Mouse (Mus musculus): ENCODE measurements around the gene Donson.

The Donson gene

DNA sequence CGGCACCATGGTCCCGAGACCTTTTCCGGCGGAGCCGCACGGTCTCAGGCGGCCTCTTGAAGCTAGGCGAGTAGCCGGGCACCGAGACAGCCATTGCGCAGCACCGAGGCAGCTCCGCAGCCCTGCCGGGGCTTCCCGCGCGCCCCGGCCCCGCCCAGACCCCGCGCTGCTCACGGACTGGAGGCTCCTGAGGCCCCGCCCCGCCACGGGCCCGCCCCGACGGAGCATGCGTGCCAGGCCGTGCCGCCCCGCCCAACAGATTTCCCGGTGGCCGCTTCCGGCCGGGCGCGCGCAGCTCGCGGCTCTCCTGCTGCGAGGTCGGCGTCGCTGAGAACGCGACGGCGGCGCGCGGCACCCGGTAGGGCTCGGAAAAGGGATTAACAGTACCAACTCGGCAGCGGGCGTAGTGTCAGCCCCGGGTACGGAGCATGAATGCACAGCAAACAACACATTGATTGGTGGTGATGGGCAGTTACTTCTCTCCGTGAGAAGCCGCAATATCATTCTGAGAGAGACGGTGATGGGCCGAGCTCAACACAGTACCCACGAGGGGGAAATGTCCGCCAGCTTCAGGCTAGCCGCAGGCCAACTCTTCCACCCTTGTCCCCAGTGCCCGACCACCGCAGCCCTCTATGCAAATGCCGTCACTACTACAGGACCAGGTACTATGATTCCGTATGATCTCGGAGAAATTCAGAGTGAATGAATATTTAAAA, at the start of gene Donson:
Donson (minus strand) TSS at position 152 of the 716 bp plus-strand sequence.
- peak; percentile 88 to 90 for DNase-seq (ENCODE audit: low spot score in 2 of 2)

DNA sequence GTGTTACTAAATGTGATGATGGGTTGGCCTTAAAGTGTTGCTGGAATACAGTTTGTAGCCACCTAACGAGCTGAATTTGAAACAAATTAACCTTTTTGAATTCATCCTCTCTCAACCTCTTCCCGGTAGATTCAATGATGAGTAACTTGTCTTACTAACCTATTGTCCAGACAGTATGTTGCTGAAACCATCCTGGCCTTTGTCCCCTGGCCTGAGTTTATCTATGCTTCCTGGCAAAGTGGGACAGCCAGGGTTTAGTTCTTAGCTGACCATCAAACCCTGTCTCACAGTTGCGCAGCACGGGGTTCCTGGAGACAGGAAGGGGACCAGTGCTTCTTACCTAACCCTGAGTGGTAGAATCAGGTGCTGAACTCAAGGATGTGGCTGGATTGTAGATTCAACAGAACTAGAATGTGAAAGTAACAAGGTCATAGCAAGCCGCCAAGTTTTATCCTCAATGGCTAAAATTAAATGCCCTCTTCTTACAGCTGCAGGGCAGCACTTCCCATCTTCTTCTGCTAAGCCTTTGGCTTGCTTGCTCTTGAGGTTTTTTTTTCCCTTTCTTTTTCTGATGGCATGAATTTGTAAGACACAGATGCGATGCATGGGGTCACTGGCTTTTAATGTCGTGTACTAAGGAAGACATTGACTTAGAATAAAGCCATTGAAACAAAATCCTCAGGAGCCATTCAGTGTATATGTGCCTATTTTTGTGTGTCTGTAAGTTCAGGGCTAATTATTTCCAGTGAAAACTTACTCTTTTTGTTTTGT, 47.7 kb upstream of the Donson start:
- DNase-seq (ENCODE audit: low spot score in 2 of 2), result no peak

DNA sequence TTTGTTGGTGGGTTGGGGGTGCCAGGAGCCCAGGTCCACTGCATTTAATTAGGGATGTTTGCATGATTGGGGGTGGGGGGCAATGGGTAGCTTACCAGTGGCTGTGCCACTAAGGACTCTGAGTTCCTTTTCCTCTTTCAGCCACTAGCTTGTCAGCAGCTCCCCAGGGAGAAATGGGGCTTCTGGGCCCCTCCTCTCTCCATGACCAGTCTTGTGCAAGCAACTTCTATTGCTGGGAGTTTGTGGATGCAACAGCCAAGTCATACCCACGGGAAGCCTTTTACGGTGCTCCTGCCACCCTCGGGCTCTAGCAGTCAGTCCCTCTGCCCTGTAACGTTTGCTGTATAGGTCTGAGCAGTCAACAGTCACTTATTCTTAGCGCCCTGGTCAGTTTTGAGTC, 46.2 kb upstream of the Donson start:
- no peak for DNase-seq (ENCODE audit: low spot score in 2 of 2)

DNA sequence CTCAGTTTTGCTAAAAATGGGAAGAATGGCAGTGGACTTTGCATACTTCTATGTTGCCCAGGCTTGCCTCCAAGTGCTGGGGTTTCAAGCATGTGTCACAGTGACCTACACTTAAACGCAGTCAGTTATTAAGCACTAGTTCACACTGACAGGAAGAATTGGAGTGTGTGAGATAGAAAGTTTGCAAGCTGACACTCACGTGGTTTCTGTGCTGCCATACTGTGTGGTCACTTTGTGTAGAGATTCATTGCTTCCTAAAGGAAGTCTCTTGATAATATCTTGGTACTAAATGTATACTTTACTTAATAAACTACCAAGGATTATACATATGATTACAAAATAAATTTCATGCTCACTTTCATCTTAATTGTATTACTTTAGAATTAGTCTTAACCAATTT, 44.2 kb upstream of the Donson start:
- DNase-seq (ENCODE audit: low spot score in 2 of 2), result no peak

DNA sequence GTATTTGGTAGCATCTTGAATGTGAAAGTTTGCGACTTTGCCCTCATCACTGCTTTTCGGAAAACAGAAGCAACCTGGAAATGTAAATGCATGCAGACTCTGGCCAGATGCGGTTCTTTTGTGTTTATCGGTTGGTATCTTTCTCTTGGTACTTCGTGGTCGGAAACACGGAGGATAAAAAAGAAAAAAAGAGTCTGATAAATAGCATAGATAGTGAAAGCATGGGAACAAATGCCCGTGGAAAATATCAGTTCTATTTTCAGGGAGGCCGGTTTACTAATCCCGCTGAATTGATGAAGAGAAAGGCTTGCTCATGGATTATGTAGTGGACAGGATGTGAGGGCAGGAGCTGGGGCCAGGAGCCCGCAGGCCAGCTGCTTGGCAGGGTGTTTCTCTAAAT, 41.9 kb upstream of the Donson start:
- no peak for DNase-seq (ENCODE audit: low spot score in 2 of 2)

DNA sequence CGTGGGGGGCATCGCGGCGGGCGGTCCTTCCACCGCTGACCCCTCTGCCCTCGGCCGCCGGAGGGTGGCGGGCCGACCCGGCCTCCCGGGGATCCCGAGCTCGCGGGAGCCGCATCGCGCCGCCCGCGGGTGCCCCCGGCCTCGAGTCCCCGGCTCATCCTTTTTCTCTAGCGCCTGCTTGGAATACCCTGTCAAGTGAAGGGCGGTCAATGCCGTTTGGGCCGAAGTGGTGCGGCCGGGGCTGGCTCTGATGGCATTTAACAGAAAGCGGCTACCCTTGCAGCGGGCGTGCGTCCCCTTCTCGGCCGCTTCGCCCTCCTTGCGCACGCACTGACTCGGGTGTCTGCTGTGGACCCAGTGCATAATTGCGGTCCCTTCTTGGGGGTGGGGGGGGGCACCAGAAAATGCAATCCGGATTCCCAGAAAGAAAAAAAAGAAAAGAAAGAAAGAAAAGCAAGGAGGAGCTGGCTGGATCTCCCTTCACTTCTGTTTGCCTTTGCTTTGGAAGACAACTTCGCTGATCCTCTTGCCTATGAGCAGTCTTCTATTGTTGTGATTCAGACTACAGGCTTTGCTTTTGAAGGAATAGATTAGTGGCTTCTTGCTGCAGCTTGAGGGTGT, 41.4 kb upstream of the Donson start:
- DNase-seq (ENCODE audit: low spot score in 2 of 2), result peak in 1 of 2 experiments; percentile 29

DNA sequence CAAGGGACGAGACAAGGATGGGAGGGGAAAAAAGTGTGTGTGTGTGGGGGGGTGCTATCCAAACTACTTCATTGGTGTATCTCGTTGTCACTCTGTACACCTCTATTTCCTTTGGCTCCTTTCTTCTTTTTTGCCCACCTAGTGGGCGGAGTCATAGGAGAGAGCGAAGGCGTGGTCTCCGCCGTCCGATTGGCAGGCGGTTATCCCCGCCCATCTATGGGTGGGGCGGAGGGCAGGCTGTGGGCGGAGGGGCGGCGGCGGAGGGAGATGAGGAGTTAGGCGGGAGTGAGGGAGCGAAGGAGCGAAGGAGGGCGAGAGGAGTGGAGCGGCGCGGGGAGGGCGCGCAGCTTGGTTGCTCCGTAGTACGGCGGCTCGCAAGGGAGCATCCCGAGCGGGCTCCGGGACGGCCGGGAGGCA, 40.5 kb upstream of the Donson start, which contains the start of gene Itsn1:
Itsn1 (plus strand) TSS at position 216 of the 417 bp plus-strand sequence.
- DNase-seq (ENCODE audit: low spot score in 2 of 2), result peak; percentile 94 to 97

DNA sequence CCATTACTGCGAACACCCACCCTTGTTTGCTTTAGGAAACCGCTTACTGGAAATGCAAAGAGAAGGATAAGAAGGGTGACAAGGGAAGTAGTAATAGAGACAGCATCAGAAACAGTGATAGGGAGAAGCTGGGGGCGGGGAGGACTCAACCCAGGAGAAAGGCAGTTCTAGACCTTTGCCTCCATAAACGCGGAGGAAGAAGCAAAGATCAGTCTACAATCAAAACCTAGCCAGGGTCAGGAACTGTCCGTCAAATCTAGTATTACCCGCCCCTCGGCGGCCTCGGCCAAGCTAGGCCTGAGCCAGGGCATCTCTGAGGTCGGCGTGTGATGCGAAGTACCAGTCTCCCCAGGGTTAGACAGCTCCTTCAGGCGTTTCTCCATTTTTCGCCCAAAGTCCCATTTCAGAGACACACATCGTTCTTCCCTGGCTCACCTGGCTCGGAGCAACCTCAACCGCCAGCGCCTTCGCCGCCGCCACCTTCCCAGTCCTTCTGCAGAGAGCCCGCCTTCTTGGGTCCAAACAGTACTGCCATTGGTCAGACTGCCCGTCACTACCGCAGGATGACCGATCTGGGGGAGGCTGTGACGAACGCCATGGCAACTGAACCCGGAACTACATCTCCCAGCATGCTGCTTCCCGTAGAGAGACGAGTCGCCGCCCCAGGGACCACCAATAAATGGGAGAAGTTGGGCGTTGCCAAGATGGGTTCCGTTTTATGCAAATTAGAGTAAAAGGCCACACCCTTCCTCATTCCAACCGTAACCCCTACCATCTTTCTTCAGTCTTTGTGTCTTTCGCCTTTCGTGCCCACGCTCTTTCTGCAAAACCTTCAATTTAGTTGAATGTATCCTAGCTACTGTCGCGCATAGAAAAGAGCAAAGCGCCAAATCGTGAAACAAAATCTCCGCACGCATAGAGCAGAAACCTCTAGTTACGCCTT, 39.8 kb upstream of the Donson start, which contains the start of gene Cryzl1:
Cryzl1 (minus strand) TSS at position 853 of the 943 bp plus-strand sequence.
- peak; percentile 99 for DNase-seq (ENCODE audit: low spot score in 2 of 2)

DNA sequence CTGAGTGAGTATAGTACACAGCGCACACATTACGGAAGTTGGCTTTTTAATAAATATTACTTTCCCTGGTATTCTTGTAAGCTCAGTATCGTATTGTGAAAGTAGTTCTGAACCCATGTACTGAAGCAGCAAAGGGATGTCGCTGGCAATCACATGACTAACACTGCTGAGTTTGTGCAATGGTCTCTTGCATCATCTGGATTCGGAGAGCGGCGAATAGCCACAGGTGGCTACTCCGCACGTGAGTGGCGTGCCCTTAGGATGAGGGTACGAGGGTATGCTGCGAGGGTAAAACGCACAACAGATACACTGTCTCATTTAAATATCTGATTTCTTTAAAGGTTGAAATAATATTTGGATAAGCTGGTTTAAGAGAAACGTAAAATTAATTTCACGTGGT, 38.9 kb upstream of the Donson start:
- no peak for DNase-seq (ENCODE audit: low spot score in 2 of 2)

DNA sequence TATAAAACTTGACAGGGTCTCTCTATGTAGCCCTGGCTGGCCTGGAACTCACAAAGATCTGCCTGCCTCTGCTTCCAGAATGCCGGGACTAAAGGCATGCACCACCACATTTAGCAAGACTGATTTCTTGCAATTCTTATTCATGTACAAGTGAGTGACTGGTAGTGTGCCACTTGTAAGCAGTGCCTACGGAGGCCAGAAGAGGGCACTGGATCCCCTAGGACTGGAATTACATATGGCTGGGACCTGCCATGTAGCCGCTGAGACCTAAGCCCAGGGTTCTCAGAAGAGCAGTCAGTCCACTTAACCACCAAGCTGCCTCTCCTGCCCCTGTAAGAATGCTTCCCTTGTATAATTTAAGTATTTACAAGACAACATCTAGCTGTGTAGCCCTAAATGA, 35.7 kb upstream of the Donson start:
- peak; percentile 44 to 62 for DNase-seq (ENCODE audit: low spot score in 2 of 2)

DNA sequence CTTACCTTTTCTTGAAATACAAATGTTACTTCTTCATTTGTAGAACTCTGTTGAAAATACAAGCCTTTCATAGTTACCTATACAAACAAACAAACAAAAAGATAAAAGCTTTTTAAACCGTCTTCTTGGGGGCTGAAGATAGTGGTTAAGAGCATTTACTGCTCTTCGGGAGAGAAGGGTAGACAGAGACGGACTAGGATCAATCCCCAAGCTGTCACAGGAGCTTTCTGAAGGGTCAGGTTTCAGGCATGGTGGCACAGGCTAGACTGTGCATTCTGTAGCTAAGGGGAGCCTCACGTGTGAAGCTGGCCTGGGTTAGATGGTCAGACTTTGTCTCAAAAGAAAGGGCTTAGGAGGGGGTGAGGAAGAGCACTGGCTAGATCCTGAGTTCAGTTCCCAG, 28.8 kb upstream of the Donson start:
- no peak for DNase-seq (ENCODE audit: low spot score in 2 of 2)

DNA sequence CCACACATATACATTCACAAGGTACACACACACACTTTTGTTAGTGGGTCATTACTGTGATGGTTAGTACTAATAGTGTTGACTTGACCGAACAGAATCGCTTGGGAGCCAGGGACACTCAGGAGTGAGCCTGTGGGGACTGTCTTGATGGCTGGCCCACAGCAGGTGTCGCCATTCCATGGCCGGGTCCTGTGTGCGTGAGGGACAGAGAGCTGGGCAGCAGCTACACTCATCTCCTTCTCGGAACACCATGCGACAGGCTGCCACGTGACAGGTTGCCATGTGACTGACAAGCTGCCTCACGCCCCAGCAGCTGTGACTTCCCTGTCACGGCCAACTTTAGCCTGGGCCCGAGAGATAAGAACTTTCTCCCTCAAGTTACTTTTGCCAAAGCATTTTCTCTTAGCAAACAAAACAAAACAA, 28.4 kb upstream of the Donson start:
- DNase-seq (ENCODE audit: low spot score in 2 of 2), result no peak

DNA sequence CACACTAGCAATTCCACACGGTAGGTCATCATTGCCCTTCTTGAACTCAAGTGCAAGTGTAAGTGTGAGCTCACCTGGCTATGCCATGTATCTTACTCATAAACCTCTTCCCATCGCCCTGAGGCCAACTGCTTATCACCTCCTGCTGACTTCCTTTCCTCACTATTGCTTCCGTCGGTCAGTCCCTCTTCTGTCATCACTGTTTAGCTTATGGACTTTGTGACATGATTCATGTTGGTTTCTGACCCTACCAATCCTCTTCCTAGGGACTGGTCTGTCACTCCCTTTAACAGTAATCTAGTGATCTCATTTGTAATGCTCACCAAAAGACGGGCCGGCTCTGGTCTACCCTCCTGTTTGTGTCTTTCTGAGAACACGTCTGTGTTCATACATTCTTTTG, 21.7 kb upstream of the Donson start:
- DNase-seq (ENCODE audit: low spot score in 2 of 2), result no peak

DNA sequence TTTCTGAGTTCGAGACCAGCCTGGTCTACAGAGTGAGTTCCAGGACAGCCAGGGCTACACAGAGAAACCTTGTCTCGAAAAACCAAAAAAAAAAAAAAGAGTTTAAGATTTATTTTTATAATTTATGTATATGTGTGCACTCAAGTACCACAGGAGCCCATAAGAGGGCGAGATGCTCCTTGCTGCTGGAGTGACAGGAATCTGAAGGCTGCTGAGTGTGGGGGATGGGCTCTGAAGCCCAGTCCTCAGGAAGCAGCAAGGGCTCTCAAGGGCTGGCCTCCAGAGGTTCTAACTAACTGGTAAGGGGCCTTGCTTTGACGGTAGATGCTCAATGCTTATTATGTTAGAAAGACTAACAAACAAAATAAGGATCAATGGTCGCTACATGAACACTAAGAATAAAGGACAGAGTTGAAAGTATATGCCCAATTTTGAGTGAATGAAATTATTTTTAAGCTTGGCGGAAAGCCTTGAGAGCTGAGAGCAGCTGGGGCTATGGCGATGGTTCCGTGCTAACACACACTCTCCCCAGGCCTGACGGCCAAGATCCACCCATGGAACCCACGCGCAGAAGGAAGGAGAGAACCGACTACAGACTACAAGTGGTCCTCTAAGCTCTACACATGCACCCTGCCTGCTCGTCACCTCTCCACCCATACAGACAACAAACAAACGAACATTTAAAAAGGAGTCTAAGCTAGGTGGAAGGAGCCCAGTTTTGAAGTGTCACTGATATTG, 16.2 kb upstream of the Donson start:
- peak in 1 of 2 experiments; percentile 33 for DNase-seq (ENCODE audit: low spot score in 2 of 2)

DNA sequence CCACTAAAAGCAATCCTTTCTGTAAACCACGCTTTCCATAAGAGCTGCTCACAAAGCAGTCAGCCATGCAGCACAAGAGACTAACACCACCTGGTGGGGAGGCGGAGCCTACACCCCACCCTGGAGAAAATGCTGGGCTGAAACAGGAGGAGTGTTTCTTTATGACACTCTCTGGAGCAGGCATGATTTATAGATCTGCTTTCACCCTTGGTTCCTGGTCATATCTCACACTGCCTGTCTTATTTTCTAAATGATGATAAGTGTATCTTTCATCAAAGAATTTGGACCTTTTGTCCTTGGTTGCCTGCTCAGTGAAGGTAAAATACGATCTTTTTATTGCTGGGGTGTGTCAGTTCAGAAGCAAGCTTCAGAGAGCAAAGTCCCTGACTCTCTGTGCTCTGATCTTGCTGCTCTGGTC, 14.2 kb upstream of the Donson start:
- no peak for DNase-seq (ENCODE audit: low spot score in 2 of 2)

DNA sequence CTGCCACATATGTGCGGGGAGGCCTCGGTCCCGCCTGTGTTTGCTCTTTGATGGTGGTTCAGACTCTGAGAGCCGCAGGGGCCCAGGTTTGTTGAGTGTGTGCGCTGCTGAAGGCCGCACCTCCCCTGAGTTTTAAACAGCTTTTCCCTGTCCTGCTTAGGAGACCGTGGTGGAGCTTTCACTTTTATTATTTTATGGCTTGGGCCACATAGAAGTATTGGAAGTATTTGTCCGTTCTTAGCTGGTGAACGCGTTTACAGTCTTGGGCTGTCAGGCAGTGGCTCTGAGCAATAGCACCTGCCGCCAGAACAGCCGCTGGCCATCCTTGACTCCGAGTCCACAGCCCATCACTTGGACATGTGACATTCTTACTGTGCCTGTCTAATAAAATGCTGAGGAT, 13.3 kb upstream of the Donson start:
- DNase-seq (ENCODE audit: low spot score in 2 of 2), result no peak

DNA sequence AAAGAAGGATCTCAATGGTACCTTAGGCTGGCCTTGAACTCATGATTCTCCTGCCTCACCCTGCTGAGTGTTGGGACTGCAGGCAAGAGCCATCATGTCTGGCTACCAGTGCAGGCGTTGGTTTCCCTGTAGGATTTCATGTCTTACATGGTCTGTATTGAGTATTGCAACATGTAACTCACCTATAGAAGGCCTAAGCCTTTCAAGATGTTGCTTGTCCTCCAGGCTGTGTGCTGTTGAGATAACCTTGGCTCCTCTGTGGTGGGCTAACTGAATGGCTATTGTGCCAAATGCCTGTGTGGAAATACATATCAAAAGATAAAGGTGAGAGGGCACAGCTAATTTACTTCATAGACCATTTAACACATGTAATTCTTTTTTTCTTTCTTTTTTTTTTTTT, 10.4 kb upstream of the Donson start:
- DNase-seq (ENCODE audit: low spot score in 2 of 2), result no peak

DNA sequence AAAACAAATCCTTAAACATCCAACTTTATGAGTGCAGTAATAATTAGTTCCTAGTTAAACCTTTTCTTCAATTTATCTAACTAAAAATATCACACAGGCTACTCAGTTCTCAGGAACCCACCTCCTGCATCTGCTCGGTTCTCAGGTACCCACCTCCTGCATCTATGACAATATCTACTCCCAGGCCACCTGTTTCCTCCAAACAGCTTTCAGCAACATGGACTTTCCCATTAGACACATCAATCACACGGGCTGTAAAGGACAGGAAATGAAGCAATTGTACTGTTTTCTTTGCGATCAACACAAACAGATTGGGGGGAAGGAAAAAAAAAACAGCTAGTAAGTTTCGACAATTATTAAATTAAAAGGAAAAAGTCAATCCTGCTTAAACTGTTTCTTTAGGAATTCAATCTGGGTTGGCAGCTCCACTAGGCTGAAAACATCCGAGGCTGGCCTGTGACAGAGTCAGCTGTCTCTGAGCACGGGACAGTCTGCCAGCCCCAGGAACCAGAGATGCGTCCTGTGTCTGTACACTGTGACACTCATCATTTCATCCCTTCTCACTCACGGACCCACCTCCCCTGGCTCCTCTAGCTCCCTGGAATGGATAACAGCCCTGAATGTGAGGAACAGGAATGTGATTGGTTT, 6.7 kb upstream of the Donson start:
- DNase-seq (ENCODE audit: low spot score in 2 of 2), result no peak

DNA sequence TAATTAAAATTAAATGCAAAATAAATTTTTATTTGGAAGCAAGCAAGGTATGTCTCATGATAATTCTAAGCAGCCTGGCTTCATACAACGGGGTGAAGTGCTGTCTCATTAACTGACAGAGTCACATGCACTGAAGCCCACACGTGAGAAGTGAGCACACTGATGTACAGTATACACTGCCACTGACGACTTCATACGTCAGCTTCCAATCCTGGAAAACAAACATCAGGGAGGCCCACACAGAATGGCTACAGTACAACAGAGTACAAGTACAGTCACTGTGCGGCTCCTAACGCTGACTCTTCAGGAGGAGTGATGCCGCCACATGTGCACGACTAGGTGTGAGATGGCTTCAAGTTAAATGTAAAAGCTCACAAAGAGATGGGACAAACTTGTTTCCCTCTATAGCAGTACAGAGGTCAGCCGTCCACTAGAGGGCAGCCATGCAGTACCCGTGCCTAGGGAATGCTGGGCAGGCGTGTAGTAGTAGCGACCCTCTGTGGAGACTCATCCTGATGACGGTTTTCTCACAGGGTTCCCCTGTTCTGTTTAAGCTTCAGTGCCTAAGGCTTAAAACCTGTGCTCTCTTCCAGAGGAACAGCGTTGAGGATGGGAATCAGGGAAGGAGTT, 6.0 kb upstream of the Donson start:
- peak; percentile 75 to 76 for DNase-seq (ENCODE audit: low spot score in 2 of 2)

DNA sequence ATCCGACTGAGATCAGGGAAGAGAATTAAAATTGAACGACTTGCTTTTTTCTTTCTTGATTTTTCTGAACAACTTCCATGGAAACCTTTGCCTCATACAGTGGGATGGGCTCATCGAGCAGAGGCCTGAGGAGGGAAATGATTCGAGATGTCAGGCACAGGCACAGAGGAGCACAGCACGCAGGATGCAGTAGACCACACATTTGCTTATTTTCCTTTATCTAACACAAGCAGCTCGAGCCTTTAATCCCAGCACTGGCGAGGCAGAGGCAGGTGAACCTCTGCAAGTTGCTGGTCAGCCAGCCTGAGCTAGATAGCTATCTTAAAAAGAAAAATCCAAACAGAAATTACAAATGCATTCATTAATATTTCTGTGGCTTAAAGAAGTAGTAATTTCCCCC, 1.2 kb upstream of the Donson start:
- no peak for DNase-seq (ENCODE audit: low spot score in 2 of 2)
